Mouse (Mus musculus) liver, postnatal 0 days (tissue): ENCODE results near the gene Aebp1. TPM values are rescaled to one million over a fixed set of nuclear protein-coding genes. Genes with fewer than 3 reads are reported as not detected.
A peak's percentile ranks its signal among the peaks of the same experiment; 100 is the strongest.

ENCODE experiments used
- ATAC-seq: fragments of 200-750 bp; cut with Nextera tagmentation; 2 replicates; pipeline ENCODE4 v1.8.0; 2017; ENCODE audit warnings: mild to moderate bottlenecking, moderate library complexity
- DNase-seq: peaks from one replicate; pipeline ENCODE4 v3.0.0-alpha.2; 2016
- H3K27ac ChIP-seq: fragments of 300-500 bp; sonication (generic); 2 replicates; pipeline ENCODE4 v1.5.1; 2014; ENCODE audit warnings: antibody characterized with exemption, moderate library complexity, mild to moderate bottlenecking, low read depth
- H3K27me3 ChIP-seq: fragments of 300-500 bp; sonication (generic); 2 replicates; pipeline ENCODE4 v1.6.1; 2014; ENCODE audit warnings: low read length, control low read depth, mixed read lengths; ENCODE audit not compliant: insufficient read depth
- H3K36me3 ChIP-seq: fragments of 300-500 bp; sonication (generic); replicated peaks from 2 replicates; pipeline ENCODE4 v1.6.1; 2014; ENCODE audit warnings: mild to moderate bottlenecking, control low read depth, low read length, moderate library complexity, mixed read lengths; ENCODE audit not compliant: insufficient read depth
- H3K4me1 ChIP-seq: fragments of 300-500 bp; sonication (generic); 2 replicates; pipeline ENCODE4 v1.6.1; 2014; ENCODE audit warnings: antibody characterized with exemption, mild to moderate bottlenecking, control low read depth; ENCODE audit not compliant: insufficient read depth
- H3K4me2 ChIP-seq: fragments of 300-500 bp; sonication (generic); 2 replicates; pipeline ENCODE4 v1.6.1; 2014; ENCODE audit warnings: low read depth, mild to moderate bottlenecking, low read length, moderate library complexity, mixed read lengths
- H3K4me3 ChIP-seq: fragments of 300-500 bp; sonication (generic); 2 replicates; pipeline ENCODE4 v1.5.1; 2014; ENCODE audit warnings: low read depth, low read length
- H3K9ac ChIP-seq: fragments of 300-500 bp; sonication (generic); replicated peaks from 2 replicates; pipeline ENCODE4 v1.6.1; 2014; ENCODE audit warnings: mild to moderate bottlenecking, moderate library complexity
- H3K9me3 ChIP-seq: fragments of 300-500 bp; sonication (generic); 2 replicates; pipeline ENCODE4 v1.6.1; 2016; ENCODE audit warnings: mild to moderate bottlenecking, control low read depth, low read length, mixed read lengths
- CTCF ChIP-seq: sonication (generic); IDR thresholded peaks from 2 replicates; pipeline ENCODE4 v1.5.1; 2016; ENCODE audit warnings: antibody characterized with exemption, low read depth
- EP300 ChIP-seq: IDR thresholded peaks from 2 replicates; pipeline ENCODE4 v1.6.1; 2016; ENCODE audit warnings: antibody characterized with exemption, low read depth, mild to moderate bottlenecking
- WGBS: fragments of 180-500 bp; shearing (Covaris S2); extraction: QIAGEN DNeasy Blood & Tissue Kit; methylation state at CpG from one replicate; pipeline ENCODE4 v1.1.7; 2014; ENCODE audit not compliant: insufficient replicate concordance; 5-methylcytosine and 5-hydroxymethylcytosine counted together
- polyA plus RNA-seq: library from polyadenylated mRNA; unstranded; fragments of >200 nt; fragmentation: Nextera tagmentation; extraction: Ambion mirVana; gene quantifications from 2 replicates; pipeline ENCODE4 v1.2.1, GENCODE M21; 2015

The Aebp1 gene
- polyA plus RNA-seq, 1 experiment from 2014 or later, result 3.1 TPM

GRCm38 (mm10) chr11:5870069-5870468 is 8.3 kb downstream of the Aebp1 start:
- H3K4me1 ChIP-seq, result no peaks in the 10 kb centered on the region
- H3K27me3 ChIP-seq, result no peaks in the 10 kb centered on the region
- H3K27ac ChIP-seq, result no peak overlapping the region
- H3K9me3 ChIP-seq, result no peaks in the 10 kb centered on the region
- no peak for TF ChIP-seq CTCF
- TF ChIP-seq EP300, result no peak
- H3K36me3 ChIP-seq, result peaks cover 32% of the 10 kb centered on the region
- no peak for DNase-seq
- no peak overlapping the region for H3K9ac ChIP-seq
- WGBS, result 83% methylated on average over 16 of the region's 16 CpGs
- ATAC-seq, result no peak
- no peak overlapping the region for H3K4me2 ChIP-seq
- H3K4me3 ChIP-seq, result no peak overlapping the region

DNA sequence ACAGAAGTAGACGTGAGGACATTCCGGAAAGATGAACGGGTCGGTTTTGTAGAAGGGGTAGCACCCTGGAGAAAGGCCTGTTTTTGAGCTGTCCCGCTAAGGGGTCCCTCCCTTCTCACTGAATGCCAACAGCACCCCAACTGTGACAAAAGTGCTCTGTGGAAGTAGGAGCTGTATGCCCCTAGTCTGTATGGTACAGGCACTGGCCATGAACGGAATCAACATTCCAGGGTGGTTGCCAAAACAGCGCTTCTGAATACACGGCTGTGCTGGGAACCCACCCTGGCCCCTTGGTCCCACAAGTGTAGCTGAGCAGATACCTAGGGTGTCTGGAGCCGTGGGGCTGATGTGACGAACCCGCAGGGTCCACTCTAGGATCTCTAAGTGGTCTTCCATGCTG is 11.0 kb downstream of the Aebp1 start:
- H3K4me3 ChIP-seq, result no peak overlapping the region
- no peak for DNase-seq
- no peaks in the 10 kb centered on the region for H3K27me3 ChIP-seq
- H3K9me3 ChIP-seq, result no peaks in the 10 kb centered on the region
- ATAC-seq, result no peak
- peaks cover 8% of the 10 kb centered on the region; the same call in 1 of the 2 replicates for H3K4me1 ChIP-seq
- WGBS, result 88% methylated on average over 11 of the region's 11 CpGs
- no peak for TF ChIP-seq CTCF
- TF ChIP-seq EP300, result no peak
- H3K9ac ChIP-seq, result no peak overlapping the region
- no peak overlapping the region for H3K27ac ChIP-seq
- peaks cover 32% of the 10 kb centered on the region for H3K36me3 ChIP-seq
- H3K4me2 ChIP-seq, result no peak overlapping the region

- DNase-seq, result no peak
- TF ChIP-seq CTCF, result no peak
- no peak for TF ChIP-seq EP300
These were observed 11.4 kb downstream of the Aebp1 start for GRCm38 (mm10) chr11:5873192-5873591.

GRCm38 (mm10) chr11:5877421-5877820 is 15.7 kb downstream of the Aebp1 start:
- 2% methylated on average over 5 of the region's 5 CpGs for WGBS
- DNase-seq (no peak), ATAC-seq (no peak)
- TF ChIP-seq EP300, result no peak
- TF ChIP-seq CTCF, result no peak
- Histone ChIP-seq H3K4me1 (peaks cover 15% of the 10 kb centered on the region), H3K9ac (peak overlapping the region; percentile 52), H3K27me3 (no peaks in the 10 kb centered on the region), H3K9me3 (no peaks in the 10 kb centered on the region), H3K4me3 (peak overlapping the region; percentile 65), H3K4me2 (peak overlapping the region; percentile 88), H3K36me3 (peaks cover 24% of the 10 kb centered on the region), H3K27ac (no peak overlapping the region)

More at GRCm38 (mm10) chr11:5873192-5873591, 11.4 kb downstream of the Aebp1 start:
- Histone ChIP-seq H3K27ac (no peak overlapping the region), H3K27me3 (no peaks in the 10 kb centered on the region), H3K4me3 (no peak overlapping the region), H3K9ac (no peak overlapping the region), H3K4me1 (peaks cover 8% of the 10 kb centered on the region; the same call in 1 of the 2 replicates), H3K36me3 (peaks cover 32% of the 10 kb centered on the region), H3K9me3 (no peaks in the 10 kb centered on the region), H3K4me2 (no peak overlapping the region)
- no peak for ATAC-seq
- 88% methylated on average over 9 of the region's 9 CpGs for WGBS

- ATAC-seq (peak; percentile 100), DNase-seq (peak; percentile 99)
- Histone ChIP-seq H3K9me3 (no peaks in the 10 kb centered on the region), H3K4me3 (peak within 1 kb of the TSS; percentile 65), H3K4me1 (peaks cover 15% of the 10 kb centered on the region), H3K9ac (peak within 1 kb of the TSS; percentile 52), H3K4me2 (peak within 1 kb of the TSS; percentile 88), H3K36me3 (peaks cover 18% of the 10 kb centered on the region), H3K27me3 (no peaks in the 10 kb centered on the region), H3K27ac (peak within 1 kb of the TSS; percentile 7)
- WGBS, result under 1% methylated on average over 52 of the region's 52 CpGs
- TF ChIP-seq CTCF (no peak), EP300 (no peak)
These were observed 16.3 kb downstream of the Aebp1 start, which contains the start of gene Pold2 for GRCm38 (mm10) chr11:5877921-5878526. TSS of gene Pold2 (minus strand) at chr11:5878292.

- H3K27me3 ChIP-seq, result no peaks in the 10 kb centered on the region
- no peaks in the 10 kb centered on the region for H3K9me3 ChIP-seq
- H3K27ac ChIP-seq, result peak overlapping the region; percentile 7
- peaks cover 15% of the 10 kb centered on the region for H3K4me1 ChIP-seq
- DNase-seq, result no peak
- peak overlapping the region; percentile 88 for H3K4me2 ChIP-seq
- H3K9ac ChIP-seq, result no peak overlapping the region; the same call in 1 of the 2 replicates
- no peak for ATAC-seq
- TF ChIP-seq EP300, result no peak
- no peak for TF ChIP-seq CTCF
- peaks cover 12% of the 10 kb centered on the region for H3K36me3 ChIP-seq
- 38% methylated on average over 8 of the region's 8 CpGs for WGBS
- H3K4me3 ChIP-seq, result peak overlapping the region; percentile 65
These were observed 16.9 kb downstream of the Aebp1 start for GRCm38 (mm10) chr11:5878661-5879060.
